Mouse (Mus musculus): Measurements from ENCODE around the gene Tmem248. TPM values are rescaled to one million over a fixed set of nuclear protein-coding genes. Genes with fewer than 3 reads are reported as not detected.
A peak's percentile ranks its signal among the peaks of the same experiment; 100 is the strongest.

Gene Tmem248
- 27.8 and 39.5 TPM in 2 replicates for polyA plus RNA-seq (2015; fragmentation: Nextera tagmentation; extraction: Ambion mirVana)

- no peak for DNase-seq (ENCODE audit: low spot score)
Measured at GRCm38 (mm10) chr5:130216781-130217180, at the start of gene Tmem248. Gene Tmem248 (plus strand): TSS chr5:130217081.

DNA sequence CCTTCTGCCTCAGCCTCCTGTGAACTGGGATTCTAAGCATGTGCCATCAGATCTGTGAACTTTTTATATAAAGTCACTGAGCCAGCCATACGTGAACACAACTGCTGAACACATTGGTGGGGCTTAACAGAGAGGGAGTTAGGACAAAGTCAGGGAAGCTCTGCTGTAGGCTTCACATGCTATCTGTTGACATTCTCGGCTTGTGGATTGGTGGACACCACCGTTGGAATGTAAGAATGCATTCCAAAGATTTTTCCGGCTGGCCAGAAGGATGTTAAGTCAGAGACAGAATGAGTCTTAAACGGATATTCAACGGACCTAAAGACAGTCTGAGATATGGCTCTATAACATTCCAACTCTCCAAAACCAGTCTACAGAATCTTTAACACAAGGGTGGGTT, 47.8 kb upstream of the Tmem248 start:
- no peak for DNase-seq (ENCODE audit: low spot score)

- no peak for DNase-seq (ENCODE audit: low spot score)
Measured at GRCm38 (mm10) chr5:130170666-130171422, 46.0 kb upstream of the Tmem248 start.

- peak; percentile 88 for DNase-seq (ENCODE audit: low spot score)
Measured at GRCm38 (mm10) chr5:130171423-130171954, 45.4 kb upstream of the Tmem248 start, which contains the start of gene Rabgef1. Gene Rabgef1 (plus strand): TSS chr5:130171798.

DNA sequence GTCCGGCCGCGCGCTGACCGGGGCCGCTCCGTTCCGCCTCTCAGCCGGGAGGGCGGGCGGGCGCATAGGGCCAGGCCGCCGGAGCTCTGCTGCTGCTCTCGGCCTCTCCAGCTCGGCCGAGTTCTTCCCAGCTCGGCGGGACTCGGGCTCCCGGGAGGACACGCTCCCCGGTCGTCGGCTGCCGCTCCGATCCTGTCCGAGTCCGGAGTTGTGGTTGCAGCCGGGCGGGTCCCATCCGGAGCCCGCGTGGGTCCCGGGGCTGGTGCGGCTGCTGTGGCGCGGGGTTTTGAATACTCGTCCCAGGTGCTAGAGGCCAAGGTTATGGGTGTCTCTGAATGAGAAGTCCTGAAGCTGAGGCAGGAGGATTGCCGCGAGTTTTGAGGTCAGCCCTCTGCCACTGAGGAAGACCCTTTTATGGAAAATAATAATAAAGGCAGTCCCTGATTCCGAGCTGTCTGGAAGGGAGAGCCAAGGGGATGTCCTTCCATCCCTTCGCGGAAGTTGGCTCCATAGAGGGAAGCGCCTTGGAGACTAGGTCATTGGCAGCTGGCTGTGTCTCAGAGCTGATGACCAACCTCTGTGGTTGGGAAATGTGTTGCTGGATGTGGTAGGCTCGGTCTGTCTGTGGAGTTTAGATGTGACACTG, 44.8 kb upstream of the Tmem248 start:
- DNase-seq (ENCODE audit: low spot score) = peak; percentile 38

- DNase-seq (ENCODE audit: low spot score) = no peak
Measured at GRCm38 (mm10) chr5:130173012-130173411, 43.9 kb upstream of the Tmem248 start.

DNA sequence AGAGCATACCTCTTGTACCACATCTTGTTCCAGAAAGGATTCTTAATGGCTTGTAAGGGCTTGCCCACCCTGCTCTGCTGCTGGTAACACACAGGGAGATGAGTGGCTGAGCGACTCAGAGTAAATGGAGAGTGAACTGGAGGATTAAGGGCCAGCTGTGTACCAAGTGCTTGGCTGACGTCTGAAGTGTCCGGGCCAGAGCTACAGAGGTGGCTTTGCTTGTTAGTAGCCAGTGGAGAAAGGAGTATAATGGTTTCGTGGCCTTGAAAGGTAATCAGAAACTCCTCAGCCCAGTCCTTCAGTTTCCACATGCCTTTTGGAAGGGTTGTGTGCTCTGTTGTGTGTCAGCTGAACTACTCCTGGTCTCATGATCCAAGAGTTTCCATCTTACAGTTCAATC, 39.0 kb upstream of the Tmem248 start:
- no peak for DNase-seq (ENCODE audit: low spot score)

- DNase-seq (ENCODE audit: low spot score) = no peak
Measured at GRCm38 (mm10) chr5:130180362-130180761, 36.5 kb upstream of the Tmem248 start.

DNA sequence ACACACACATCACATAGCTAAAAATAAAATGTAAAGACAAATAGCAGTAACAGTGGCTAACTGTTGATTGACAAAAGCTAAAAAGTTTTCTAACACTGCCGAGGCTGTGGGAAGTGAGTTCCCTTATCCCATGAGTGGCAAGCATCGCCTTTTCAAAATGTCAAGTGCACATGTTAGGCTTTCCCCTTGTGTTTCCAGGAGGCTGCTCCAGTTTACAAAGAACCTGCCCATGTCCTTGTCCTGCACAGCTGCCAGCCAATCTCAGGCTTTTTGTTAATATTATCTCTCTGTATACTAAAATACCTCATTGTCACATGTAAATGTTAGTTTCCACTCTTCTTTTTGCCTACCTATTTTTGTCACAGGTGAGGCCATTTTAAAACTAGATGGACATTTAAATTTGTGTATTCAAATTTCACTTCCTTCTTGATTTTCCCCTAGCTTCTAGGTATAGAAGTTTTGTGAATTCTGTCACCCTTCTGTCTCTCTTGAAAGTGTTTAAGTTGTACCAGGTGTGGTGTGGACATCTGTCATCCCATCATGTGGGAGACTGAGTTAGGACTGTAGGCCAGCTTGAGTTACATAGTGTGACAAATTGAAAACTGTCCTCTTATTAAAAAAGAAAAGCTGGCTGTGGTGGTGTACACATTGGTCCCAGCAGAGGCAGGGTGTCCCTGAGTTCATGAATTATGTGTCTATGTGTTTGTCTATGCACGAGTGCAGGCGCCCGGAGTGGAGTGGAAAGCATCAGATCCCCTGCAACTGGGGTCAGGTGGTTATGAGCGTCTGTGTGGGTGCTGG, 34.9 kb upstream of the Tmem248 start:
- DNase-seq (ENCODE audit: low spot score) = no peak

- no peak for DNase-seq (ENCODE audit: low spot score)
Measured at GRCm38 (mm10) chr5:130182541-130182821, 34.4 kb upstream of the Tmem248 start.

GRCm38 (mm10) chr5:130184193-130184856, 32.6 kb upstream of the Tmem248 start:
- no peak for DNase-seq (ENCODE audit: low spot score)

DNA sequence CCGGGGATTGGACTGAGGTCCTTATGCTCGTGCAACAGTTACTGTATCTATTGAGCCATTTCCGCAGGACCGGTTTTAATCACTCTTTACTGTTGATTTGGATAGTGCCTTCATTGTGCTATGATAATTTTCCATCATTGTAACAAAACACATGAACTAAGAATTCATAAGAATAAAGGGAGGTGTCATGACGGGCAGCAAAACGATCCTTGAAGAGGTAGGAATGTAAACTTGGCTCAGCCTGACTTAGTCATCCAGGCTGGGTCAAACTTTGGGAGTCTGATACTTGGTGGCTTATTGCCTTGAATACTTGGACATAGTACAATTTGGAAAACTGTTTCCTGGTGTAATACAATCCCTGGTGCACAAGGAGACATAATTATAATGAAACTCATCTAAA, 31.6 kb upstream of the Tmem248 start:
- DNase-seq (ENCODE audit: low spot score) = no peak

DNA sequence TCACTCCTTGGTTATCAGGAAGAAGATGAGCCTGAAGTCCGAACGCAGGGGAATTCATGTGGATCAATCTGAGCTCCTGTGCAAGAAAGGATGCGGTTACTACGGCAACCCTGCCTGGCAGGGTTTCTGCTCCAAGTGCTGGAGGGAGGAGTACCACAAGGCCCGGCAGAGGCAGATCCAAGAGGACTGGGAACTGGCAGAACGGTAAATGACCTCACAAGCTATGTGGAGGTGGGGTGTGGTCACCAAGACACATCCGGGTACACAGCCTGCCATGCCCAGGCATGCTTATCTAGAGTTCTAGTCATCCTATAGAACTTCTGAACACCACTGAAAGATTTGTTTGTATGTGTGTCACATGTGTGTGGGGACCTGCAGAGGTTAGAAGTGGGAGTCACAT, 29.5 kb upstream of the Tmem248 start:
- DNase-seq (ENCODE audit: low spot score) = no peak

DNA sequence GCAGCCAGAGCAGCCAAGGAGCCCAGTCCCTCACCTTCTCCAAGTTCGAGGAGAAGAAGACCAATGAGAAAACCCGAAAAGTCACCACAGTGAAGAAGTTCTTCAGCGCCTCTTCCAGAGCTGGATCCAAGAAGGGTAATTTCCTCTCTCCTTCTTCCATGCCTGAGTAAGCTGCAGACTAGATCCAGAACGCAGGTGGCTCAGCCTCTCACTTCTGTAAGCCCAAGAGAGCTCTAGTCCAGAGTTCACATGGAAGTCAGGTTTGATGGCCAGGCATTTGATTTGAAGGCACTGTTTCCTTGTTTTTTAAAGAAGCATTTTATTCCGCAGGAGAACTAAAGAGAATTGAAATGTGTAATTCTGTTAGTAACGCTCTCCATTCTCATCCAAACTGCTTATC, 26.0 kb upstream of the Tmem248 start:
- DNase-seq (ENCODE audit: low spot score) = no peak

DNA sequence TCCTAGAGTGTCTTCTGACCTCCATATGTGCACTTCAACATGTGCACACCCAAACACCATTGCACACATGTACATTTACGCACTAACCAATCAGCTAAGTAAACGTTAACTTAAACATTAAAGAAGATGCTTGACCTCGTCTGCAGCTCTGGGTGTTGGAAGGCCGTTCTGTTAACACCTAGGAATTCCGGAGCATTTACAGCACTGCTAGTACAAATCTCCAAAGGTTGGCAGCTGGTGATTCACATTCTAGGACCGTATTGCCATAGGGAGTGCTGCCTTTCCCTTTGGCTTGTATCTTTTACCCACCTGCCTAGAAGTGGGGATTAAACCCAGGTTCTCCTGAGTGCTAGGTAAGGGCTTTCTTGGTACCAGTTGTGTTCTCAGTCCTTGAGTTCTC, 25.0 kb upstream of the Tmem248 start:
- DNase-seq (ENCODE audit: low spot score) = no peak

DNA sequence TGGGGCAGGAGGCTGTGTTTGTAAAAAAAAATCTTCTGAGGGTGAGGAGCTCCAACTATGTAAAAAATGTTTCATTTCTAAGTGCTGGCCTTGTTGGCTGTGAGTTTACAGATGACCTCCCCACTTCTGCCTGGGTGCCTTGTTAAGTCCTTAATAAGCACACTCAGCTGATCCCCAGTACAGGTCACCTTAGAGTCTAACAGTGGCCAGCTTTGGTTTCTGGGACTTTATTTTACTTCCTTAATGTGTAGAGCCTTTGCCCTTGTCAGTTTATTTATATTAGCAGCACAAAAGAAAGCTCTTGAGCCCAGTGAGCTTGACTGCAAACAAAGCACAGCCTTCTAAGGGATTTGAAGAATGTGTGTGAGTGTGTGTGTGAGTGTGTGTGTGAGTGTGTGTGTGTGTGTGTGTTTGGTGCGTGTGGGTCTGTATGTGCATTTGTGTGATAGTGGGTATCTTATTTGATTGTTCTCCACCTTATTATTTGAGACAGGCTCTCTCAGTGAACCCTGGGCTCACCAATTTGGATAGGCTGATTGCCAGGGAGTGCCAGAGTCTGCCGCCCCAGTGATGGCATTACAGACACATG, 24.4 kb upstream of the Tmem248 start:
- DNase-seq (ENCODE audit: low spot score) = no peak

GRCm38 (mm10) chr5:130193760-130194159, 23.1 kb upstream of the Tmem248 start:
- DNase-seq (ENCODE audit: low spot score) = peak; percentile 47

DNA sequence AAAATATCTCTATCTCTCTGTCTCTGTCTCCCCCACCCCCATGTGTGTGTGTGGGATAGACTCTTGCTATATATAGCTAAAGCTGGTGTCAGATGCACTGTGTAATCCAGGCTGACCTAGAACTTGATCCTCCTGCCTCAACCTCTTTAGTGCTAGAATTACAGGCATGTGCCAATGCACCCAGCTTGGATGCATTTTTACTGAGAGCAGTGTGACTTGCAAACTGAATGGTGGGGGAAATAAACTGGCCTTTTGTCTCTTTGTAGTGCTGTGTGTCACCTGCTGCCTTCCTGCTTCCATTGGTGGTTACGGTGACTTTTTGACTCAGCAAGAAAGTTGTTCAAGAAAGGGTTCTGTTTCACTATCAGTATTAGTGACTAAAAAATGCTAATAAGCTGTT, 20.6 kb upstream of the Tmem248 start:
- peak; percentile 10 for DNase-seq (ENCODE audit: low spot score)

- no peak for DNase-seq (ENCODE audit: low spot score)
Measured at GRCm38 (mm10) chr5:130197454-130197853, 19.4 kb upstream of the Tmem248 start.

DNA sequence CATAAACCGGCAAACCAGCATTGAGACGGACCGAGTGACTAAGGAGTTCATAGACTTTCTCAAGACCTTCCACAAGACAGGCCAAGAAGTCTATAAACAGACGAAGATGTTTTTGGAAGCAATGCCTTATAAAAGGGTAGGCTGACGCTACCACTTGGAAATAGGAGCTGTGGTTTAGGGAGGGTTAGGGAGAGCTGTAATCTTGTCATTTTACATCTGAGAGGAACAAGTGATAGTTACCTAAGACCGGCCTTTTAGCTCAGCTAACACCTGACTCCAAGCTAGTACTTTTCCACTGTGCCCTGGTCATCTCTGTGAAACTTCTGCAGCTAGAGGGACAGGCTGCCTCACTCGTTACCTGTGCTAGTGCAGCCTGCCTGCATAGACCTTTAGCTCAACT, 18.9 kb upstream of the Tmem248 start:
- DNase-seq (ENCODE audit: low spot score) = no peak

Measured in thymus, postnatal 0 days (tissue).